Mouse (Mus musculus): ENCODE results near the gene Id1. TPM values are rescaled to one million over a fixed set of nuclear protein-coding genes. Genes with fewer than 3 reads are reported as not detected.

Id1 gene
- 10 to 100 TPM; 19.6 to 22.4 TPM for total RNA-seq (2021)

DNA sequence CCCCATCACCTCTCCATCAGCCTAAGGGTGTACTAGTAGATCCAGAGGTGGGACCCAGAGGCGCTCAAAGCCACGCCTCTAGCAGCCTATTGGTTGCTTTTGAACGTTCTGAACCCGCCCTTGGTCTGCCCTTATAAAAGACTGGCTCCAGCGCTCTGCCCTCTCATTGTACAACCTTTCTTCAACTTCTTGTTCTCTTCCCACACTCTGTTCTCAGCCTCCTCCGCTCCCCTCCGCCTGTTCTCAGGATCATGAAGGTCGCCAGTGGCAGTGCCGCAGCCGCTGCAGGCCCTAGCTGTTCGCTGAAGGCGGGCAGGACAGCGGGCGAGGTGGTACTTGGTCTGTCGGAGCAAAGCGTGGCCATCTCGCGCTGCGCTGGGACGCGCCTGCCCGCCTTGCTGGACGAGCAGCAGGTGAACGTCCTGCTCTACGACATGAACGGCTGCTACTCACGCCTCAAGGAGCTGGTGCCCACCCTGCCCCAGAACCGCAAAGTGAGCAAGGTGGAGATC is at the start of gene Id1:
Id1 (plus strand) TSS at position 162 of the 512 bp plus-strand sequence.
- peak; percentile 37 to 42 for DNase-seq (ENCODE audit: extremely low spot score in 1 of 2, low spot score in 1 of 2)

DNA sequence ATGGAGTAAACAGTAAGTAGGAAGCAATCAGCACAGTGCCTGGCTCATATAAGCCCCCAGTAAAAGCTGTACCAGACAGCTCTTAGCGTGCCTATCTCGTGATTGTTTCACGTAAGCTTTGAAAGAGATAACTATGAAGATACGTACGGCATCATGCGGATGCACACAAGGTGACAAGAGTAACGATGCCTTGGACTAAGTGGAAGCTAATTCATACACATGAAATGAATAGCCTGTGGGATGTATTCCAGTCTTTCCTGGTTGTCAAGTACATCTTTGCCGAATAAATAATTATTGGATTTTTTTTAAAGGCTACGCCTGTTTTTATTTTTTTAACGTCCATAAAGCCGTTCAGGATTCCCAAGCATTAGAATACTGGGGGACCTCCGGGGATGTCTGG is 49.7 kb upstream of the Id1 start:
- no peak for DNase-seq (ENCODE audit: extremely low spot score in 1 of 2, low spot score in 1 of 2)

DNA sequence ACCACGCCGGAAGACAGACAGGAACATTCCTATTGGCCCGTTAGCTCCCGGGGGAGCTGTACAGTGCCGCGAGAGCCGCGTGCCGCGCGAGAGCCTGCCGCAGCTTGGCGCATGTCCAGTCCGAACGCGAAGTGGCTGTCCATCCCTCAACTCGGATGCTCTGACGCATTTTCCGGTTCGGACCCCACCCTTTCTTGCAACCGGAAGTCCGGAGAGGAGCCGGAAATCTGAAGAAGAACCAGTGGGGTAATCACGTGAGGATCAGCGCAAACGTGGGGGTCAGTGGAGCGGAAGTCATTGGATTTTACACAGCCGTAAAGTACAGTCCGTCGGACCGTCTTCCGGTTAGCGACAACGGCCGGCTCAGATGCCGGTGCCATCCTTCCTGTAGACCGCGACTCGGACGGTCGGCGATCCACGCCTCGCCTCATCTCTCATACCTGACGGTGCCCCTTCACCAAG is 49.2 kb upstream of the Id1 start, which contains the start of gene Mcts2:
Mcts2 (plus strand) TSS at position 230 of the 462 bp plus-strand sequence.
- peak; percentile 77 to 86 for DNase-seq (ENCODE audit: extremely low spot score in 1 of 2, low spot score in 1 of 2)

DNA sequence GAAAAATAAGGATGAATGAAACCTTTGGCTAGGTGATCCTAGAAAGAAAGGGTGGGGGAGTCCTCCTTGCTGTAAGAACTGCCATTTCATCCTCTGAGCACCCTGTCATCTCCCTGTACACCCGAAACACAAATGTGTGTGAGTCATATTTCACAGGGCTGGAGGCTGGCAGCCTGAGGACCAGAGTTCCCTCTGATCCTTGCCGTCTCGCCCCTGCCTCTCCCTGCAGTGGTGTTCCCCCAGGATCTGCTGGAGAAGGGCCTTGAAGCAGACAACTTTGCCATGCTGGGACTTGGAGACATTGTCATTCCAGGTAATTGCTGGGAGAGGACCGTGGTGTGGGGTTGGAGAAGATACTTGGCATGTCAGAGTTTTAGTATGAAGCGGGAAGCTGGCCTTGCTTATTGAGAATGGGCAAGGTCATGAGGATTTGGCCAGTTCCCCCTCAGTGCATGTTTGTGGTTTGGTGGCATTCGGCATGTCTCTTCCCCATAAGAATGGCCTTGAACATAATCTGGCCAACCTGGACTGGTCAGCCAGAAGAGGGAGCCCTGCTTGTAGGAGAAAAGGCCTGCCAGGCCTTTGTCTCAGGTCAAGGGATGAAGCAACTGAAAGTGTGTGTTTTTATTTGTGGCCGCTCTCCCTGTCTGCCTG is 44.4 kb upstream of the Id1 start:
- DNase-seq (ENCODE audit: extremely low spot score in 1 of 2, low spot score in 1 of 2), result no peak

DNA sequence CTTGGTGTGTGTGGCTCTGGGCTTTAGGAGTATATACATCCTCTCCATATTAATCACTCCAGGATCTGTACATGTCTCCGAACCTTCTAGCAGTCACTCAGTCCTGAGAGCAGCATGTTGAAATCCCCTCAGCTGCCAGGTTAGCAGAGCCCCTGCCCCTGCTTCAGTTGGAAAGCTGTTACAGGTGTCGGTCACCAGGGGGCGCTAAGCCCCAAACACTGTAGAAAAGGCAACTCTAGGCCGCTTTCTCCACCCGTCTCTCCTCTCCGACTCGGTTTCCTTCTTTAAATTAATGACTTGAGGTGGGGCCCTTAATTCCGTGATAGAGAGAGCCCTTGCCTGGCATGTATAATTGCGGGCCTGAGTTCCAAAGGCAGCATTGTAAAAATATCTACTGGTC is 42.8 kb upstream of the Id1 start:
- DNase-seq (ENCODE audit: extremely low spot score in 1 of 2, low spot score in 1 of 2), result peak; percentile 52 to 72

DNA sequence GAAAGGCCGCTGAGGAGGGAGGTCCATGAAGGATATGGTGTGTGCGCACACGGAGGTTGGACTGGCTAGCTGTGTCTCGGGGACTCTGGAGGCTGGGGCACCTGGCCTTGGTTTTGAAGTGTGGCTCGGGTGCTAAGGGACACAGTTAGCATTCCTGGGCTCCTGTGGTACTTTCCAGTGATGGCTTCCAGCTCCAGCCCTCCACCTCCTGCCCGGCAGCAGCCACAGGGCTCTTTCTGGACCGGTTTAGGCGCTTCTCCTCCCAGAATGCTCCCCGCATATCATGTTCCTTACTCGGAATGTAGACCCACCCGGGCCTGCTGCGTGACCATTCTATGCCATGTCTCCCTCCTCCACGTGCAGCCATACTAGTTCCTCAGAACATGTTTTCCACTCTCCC is 42.3 kb upstream of the Id1 start:
- DNase-seq (ENCODE audit: extremely low spot score in 1 of 2, low spot score in 1 of 2), result no peak

DNA sequence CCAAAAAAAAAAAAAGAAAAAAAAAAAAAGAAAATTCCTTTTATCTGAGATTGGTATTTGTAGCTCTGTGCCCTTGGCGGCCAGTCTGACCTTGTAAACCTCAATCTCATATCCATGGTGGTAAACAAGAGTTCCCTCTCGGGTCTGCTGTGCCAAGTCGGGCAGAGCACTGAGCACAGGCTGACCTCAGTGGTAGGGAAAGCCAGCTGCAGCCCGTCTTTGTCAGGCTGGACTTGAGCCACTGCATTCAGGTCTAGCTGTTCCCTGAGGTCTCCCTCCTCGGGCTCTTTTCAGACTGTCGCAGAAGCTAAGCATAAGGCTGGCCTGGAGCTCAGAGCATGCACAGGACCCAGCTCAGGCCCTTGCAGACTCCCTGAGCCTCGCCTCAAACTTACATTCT is 41.3 kb upstream of the Id1 start:
- DNase-seq (ENCODE audit: extremely low spot score in 1 of 2, low spot score in 1 of 2), result no peak

DNA sequence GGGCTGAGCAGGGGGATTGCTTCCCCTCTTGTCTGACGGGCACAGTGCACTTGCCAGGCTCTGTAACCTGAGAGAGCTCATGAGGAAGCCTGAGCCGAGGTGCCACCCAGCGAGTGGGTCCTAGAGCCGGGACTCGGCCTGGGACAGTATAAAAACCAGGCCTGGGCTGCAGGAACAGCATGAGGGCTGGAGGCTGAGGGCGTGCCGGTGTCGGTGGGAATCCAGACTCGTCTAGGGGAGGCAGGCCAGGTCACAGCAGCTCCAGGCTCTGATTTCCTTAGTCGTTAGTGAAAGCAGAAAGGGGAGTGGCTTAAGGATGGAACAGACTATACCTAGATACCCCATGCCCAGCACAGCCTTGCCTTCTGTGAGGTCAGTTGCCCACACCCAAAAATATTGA is 40.0 kb upstream of the Id1 start:
- DNase-seq (ENCODE audit: extremely low spot score in 1 of 2, low spot score in 1 of 2), result no peak

DNA sequence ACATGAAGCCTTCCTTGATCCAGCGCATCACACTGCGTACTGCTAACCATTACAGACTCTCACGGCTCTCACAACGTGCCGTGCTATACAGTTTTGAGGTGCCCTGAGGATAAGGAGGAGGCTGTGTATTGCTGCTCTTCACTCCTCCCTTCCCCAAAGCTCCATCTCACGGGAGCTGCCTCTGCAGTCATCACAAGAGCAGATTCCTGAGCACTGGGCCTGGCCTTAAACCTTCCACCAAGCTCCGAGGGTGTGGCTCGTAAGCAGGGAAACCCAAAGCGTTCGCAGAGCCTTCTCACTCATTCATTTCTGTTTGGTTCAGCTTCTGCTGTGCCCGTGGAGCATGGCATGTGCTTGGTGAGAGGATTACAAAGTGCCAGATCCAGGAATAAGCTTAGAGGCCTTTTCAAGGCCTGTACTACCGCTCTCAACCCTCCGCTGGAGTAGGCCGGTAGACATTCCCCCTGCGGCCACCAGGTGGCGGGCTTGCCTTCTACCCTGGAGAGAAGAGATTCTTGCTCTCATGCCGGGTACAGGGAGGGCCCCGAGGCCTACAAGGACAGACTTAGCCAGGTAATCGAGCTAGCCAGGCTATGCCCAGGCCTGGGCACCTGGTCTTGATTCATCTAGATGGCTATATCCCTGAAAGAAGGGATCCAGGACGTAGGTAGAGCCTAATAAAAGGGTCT is 39.4 kb upstream of the Id1 start:
- DNase-seq (ENCODE audit: extremely low spot score in 1 of 2, low spot score in 1 of 2), result peak; percentile 93 to 97

DNA sequence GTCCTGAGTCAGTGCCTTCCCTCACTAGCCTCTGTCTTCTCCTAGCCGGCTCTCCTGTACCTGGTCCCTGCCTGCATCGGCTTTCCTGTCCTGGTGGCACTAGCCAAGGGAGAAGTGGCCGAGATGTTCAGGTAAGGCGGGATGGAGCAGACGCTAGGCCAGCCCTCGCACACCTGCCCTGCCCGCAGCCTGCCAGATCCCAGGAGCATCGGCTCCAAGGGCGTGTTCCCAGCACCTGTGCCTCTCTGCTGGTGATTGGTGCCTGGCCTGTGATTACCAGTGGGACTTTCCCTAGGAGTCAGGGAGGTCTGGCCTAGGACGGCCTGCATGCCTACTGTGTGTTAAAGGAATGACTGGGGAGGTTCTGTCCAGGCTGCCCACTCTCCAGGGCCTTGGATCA is 35.9 kb upstream of the Id1 start:
- DNase-seq (ENCODE audit: extremely low spot score in 1 of 2, low spot score in 1 of 2), result no peak

DNA sequence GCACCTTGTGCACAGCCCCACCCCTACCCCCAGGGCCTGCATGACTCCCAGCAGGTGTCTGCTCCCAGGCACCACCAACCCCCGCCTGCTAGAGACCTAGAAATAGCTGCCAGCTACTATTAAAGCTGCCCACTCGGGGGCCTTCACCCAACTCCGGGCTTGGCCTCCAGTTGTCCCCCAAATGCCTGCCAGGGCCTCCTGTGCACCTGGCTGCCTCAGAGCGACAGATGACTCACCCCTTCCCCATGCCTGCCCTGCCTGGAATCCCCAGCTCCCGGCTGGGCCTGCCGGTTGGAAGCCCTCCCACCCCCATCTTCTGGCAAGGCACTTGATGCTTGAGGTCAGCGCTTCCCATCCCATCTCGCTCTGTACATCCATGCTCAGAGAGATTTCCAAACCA is 35.3 kb upstream of the Id1 start:
- no peak for DNase-seq (ENCODE audit: extremely low spot score in 1 of 2, low spot score in 1 of 2)

DNA sequence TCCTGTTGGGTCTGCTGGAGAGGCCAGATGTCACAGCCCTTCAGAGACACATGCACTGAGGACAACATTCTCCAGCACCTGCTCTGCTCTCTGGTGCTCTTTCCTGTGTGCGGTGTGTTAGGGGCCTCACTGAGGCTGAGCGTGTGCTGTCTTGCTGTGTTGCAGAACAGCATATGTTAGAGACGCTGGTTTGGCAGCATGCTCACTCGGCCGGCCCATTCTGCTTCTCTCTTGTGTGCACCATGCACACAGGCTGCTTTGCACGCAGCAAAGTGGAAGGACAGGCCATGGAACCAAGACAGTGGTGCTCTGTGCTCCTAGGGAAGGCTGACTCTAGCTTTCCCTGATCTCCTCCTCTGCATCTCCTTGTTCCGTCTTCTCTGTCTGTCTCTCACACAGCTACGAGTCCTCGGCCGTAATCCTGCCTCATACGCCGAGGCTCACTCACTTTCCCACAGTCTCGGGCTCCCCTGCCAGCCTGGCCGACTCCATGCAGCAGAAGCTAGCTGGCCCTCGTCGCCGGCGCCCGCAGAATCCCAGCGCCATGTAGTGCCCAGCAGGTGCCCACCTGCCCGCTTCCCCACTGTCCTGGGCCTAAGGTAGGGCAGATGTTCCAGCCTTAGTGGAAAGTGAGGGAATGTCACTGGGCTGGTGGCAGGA is 32.3 kb upstream of the Id1 start:
- no peak for DNase-seq (ENCODE audit: extremely low spot score in 1 of 2, low spot score in 1 of 2)

DNA sequence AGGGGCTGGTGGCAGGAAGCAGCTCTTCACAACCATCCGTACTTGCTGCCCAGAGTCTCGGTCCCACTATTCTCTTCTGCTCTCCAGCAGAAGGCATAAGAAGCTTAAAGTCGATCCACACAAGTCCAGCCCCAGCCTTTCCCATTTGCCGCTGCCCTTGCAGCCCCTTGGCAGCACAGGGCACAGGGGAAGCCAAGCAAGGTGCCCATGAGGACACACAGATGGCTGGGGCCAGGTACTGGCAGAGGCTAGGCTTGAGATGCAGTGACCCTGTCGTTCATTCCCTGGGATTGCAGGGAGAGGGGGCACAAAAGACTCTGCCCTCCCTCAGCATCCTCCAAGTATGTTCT is 31.8 kb upstream of the Id1 start:
- DNase-seq (ENCODE audit: extremely low spot score in 1 of 2, low spot score in 1 of 2), result no peak

DNA sequence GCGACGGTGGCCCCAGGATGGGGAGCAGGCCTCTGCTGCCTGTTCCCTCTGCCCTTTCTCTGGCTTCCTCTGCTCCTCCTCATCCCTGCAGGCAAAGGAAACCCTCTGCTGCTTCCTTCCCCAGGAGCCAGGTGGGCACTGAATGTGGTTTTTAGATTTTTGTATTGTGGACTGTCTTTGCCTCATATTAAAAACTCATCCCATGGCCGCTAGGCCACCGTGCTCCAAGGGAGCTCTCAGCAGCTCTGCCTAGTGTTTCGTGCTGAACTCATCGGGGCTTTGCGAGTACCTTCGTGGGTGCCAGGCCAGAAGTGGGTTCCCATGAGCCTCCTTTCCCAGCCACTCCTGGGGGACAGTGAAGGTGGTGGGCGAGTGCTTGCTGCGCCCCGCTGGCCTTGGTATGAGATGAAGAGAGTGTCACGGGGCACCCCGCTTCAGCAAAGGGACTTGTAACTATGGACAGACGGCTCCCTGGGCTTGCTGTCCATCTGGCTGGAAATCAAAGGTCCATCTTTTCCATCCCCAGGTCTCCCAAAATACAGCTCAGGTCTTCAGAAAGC is 31.2 kb upstream of the Id1 start:
- no peak for DNase-seq (ENCODE audit: extremely low spot score in 1 of 2, low spot score in 1 of 2)

DNA sequence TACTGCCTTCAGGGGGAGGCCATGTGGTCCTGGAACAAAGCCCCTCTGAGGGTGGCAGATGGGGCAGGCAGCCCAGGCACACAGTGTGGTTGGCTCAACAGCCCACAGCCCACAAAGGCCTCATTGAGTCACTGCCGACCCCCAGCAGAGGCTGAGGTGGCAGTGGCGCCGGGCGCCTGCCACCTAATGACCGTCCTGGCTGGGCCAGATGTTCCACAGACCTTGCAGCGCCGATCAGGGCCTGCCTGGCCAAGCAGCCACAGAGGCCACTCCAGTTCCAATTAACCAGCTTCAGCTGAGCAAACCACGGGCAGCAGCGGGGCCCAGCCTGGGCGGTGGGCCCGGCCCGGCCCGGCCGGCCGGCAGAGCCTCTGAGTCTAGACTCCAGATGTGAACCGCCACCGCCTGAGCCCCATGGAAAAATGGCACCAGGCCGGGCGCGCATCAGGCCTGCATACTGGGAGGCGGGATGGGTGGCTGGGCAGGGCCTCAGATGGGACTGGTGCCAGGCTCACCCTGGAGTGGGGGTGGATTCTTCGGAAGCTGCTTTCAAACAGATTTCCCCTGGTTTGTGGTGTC is 30.0 kb upstream of the Id1 start:
- peak; percentile 48 to 55 for DNase-seq (ENCODE audit: extremely low spot score in 1 of 2, low spot score in 1 of 2)

DNA sequence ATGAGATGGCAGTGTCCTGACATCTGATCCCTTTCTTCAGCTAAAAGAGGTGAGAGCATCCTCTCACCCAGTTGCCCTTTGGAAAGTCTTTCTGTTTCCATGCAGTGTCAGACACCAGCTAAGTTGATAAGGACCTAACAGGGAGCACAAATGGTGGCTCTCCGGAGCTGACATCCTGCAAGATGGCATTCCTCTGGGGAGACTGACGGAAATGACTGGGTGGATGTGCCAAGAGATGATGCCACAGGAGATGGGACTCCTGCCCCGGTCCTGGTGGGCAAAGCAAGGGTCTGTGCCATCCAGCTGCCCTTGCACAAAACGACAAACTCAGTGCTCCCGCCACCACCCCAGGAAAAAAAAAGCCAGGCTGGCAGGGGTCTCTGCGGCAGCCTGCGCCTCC is 28.9 kb upstream of the Id1 start:
- DNase-seq (ENCODE audit: extremely low spot score in 1 of 2, low spot score in 1 of 2), result no peak

DNA sequence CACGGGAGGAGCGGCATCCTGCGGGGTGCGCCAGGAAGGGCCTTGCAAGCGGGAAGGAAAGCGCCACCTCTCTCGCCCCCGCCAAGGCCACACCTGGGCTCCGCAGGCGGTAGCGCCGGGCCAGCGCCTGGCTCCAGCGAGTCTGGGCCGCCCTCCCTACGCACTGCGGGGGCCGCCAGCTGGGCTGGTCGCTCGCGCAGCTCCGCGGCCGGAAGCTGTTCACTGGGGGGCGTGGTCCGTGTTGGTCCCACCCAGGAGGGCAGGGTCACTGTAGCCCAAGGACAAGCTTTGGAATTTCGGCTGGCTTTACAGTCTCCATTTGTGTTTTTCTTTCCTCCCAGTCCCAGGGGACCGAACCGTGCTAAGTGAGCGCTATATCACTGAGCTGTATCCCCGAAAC is 28.4 kb upstream of the Id1 start:
- DNase-seq (ENCODE audit: extremely low spot score in 1 of 2, low spot score in 1 of 2), result peak; percentile 38 to 49

DNA sequence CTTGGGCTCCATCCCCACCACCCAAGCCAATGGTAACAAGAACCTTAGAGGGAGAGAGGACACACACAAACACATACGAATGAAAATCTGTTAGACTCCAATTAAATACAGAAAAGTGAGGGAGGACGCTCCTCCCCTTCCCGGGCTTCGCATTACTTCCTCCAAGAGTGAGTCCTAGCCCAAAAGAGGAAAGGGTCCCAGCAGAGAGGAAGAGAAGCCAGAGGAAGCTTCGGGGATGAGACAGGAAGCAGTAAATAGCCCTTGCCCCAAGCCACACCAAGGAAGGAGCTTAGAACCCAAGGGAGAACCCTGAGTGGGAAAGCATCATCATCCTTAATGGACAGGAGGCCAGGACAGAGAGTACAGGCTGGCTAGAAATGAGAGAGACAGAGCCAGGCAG is 27.0 kb upstream of the Id1 start:
- DNase-seq (ENCODE audit: extremely low spot score in 1 of 2, low spot score in 1 of 2), result no peak

DNA sequence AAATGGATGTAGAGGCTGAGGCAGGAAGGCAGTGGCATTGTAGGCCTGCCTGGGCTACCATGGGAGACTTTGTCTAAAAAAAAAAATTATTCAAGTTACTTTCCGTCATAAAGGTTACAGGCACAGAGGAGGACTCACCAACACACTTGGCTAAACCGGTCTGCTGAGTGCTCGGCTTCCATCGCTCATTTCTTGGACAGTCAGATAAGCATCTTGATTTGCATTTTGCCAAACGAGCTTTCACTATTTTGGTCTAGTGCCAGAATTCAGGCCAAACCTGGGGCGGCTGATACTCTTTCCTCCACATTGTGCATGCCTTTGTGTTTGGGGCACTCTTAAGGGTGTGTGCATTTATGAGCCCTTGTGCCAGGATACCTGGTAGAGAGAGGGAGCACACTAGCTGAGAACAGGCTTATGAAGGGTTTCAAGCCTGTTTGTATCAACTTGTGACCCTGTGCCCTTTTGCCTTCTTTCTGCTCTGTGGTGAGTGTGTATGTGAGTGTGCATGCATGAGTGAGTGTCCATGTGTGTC is 19.7 kb upstream of the Id1 start:
- no peak for DNase-seq (ENCODE audit: extremely low spot score in 1 of 2, low spot score in 1 of 2)

DNA sequence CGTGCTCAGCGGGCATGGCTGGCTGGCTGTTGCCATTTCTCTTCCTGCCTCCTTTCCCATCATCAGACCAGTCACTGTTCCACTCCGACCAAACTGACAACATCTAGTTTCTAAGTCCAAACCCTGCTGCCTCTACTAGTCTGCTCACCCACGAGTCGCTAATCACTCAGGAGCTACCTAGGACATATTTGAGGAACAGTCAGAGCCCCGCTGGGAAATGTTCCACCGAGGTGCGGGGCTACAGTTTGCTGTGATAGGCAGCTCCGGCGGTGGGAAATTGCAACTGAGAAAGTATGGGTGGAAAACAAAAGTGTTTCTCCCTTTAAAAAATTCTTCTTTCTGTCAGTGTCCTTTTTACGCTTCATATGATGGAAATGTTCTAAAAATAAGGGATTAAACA is 18.4 kb upstream of the Id1 start:
- DNase-seq (ENCODE audit: extremely low spot score in 1 of 2, low spot score in 1 of 2), result no peak

DNA sequence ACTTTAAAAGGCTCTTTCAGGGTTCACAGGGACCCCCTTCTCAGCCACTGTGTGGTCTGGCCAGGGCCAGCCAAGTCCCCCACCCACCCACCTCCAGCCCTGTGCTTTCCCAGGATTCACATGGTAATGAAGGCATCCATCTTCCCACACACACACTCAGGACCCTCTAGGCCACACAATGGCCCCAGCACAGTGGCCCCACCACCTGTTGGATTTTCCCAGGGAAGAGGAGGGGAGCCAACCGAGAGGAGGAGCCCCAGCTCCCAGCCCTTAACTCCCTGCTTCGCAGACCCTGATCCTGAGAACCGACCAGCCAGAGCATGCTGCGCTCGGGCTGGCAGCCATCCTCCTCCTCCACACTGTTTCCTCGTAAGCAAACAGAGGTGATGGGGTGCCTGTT is 18.0 kb upstream of the Id1 start:
- no peak for DNase-seq (ENCODE audit: extremely low spot score in 1 of 2, low spot score in 1 of 2)

Data from layer of hippocampus, postnatal 25 days (tissue).